Mouse (Mus musculus) heart, adult 8-10 months (tissue): ENCODE data around the gene Ephb1. TPM values are rescaled to one million over a fixed set of nuclear protein-coding genes. Genes with fewer than 3 reads are reported as not detected.

Experiments used
- DNase-seq: peaks from one replicate; pipeline ENCODE4 v3.0.0; 2022; ENCODE audit warnings: low spot score
- microRNA-seq: library from miRNA; unstranded; fragments of <30 nt; microRNA quantifications from one replicate; pipeline ENCODE4 v1.2.0, GENCODE M21; 2022
- total RNA-seq, 4 experiments: library from RNA; stranded (reverse); gene quantifications; 2 replicates each; pipeline ENCODE4 v1.2.4; 2022

Ephb1 gene
- total RNA-seq, 4 experiments from 2014 or later: 21.2 to 26.3 (median 24.3) TPM

DNA sequence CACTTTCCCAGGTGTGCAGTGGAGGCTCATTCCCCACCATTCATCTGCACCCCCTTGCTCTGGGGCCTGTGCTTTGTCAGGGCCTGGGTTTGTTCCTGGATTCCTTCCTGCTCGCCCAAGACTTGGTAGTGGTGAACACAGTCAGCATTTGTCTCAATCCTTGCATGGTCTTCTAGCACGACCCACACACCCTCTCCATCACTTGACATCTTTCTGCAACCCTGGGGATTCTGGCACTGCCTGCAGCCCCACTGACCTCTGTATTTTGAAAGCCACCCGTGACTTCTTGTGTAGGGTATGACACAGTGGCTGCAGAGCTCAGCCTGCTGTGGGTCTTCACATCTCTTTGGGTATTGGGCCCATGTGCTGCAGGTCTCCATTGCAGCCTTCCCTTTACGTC is 435.7 kb downstream of the Ephb1 start:
- DNase-seq: no peak

DNA sequence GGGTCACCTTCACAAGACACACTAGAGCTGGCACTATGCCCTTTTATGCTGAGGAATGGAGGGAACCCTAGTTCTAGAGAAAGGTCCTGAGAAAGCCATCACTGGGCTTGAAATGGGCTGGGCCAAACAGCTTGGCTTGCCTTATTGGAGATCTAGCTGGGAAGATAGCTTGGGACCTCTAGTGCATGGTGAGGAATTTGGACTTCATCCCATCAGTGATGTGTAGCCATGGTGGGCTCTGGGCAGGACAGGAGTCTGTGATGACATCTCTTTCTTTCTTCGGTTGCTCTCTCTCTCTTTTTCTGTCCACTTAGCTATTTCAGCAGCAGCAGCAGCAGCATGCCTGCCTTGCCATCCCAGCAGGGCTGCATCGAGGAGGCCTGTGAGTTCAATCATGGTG is 439.4 kb downstream of the Ephb1 start:
- DNase-seq: no peak

DNA sequence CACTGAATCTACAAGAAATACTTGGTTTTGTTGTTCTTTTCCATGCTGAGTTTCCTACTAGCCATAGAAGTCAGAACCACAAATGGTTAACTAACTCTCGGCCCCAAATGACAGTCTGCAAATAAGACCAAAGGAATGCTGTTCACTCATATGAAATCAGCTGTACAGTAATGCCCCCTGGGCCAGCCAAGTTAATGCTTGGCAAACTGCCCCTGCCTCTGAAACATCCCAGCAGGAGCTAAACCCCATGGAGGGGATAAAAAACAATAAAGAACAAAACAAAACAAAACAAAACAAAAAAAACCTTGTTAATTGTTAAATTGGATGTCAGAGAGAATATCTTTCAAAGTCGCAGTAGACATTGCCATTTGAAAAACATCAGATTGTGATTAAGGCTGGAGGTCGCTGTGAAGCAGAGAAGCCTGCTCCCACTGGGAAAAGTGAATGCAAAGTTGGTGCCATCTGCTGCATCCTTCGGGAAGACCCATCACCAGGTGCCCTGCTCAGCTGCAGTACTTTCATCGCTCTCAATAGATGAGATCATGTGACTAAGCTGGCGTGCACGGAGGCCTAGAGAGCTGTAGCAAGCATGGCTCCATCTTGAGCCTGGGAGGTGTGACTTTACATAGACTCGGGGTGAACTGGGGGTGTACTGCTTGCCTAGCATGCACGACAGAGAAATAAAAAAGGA is 443.2 kb downstream of the Ephb1 start:
- DNase-seq: no peak

DNA sequence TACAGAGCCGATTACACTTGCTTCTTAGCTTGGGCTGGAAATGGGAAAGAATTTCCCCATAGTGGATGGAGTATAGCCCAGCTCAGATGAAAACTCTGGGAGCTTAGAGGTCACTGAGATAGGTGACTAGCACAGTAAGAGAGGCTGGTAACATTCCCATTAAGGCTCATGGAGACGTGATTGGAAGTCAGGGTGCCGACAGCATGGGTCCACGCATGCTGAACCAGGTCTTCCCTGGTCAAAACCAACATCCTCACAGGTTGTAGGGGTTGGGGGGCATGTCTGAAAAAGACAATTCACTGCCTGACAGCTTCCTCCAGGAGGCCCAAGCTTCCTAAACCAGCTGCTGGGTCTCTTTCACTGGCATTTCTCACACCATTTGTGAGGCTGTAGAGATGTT is 445.0 kb downstream of the Ephb1 start:
- no peak for DNase-seq

DNA sequence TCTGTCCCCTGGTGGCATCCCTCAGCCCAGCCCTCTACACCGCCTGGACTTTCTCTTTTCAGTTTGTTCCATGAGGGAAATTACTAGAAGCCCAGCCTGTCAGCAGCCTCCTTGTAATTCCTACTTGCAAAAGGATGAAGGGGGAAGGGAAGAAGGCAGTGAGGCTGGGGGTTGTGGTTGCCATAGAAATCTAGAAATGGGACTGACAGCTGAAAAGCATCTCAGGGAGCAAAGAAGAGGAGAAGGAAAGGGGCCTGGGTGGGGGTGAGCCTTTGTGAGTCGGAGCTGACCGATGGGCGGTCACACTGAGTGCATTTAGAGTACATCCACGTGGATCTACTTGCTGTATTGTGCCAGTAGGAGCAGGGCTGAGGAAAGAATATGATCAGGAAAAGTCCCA is 445.6 kb downstream of the Ephb1 start:
- no peak for DNase-seq

DNA sequence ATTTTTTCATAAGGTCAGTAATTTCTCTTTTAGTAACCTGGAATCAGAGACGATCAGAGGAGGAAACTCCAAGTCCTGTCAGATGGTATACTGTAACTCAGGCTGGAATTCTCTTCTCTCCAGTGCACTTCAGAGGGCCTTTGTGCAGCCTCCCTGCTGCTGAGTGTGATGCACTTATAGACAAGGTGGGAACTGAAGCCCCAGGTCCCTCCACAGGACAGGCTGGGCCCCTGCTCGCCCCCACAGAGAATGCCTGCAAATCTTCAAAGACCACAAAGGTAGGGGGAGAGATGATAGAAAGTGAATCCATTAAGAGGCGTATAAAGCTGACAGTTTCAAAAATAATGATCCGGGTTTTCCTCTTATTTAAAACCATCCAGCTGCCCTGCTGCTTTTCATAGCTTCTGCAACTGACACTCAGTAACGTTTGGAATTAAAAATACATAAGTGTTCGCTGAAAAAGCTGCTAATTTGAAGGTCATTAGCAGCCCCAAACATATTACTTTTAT is 446.7 kb downstream of the Ephb1 start:
- no peak for DNase-seq

DNA sequence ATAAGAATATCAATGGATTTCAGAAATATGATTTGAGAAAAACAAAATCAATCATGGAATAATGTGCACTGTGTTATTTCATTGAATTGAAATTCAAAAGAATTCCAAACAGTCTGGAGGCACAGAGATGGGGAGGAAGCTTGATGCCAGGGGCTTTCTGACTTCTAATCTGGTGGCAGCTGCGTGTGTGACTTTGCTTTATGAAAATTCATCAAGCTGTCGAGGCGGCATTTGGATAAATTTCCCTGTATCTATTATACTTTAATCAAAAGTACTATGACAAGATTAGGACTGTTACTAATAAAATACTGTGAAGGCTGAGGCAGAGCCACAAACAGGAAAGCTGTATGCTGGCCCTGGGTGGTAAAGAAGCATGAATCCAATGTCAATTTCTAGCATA is 451.1 kb downstream of the Ephb1 start:
- DNase-seq: no peak

DNA sequence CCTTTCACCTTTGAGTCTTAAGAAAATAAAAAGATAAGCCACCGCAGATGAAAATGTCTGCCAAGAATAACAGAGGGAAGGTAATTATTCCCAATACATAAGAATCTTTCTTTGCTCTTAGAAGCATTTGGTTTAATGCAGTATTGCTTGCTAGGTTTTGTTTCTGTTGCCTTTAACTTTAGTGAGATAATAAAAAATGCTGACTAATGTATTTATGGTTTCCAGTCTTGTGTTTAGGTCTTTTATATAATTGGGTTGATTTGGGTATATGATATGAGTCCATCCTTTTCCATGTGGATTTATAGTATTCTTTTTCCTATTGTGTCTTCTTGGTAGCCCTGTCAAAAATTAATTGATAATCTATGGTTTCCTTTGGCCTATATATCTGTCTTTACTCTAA is 456.6 kb downstream of the Ephb1 start:
- no peak for DNase-seq

DNA sequence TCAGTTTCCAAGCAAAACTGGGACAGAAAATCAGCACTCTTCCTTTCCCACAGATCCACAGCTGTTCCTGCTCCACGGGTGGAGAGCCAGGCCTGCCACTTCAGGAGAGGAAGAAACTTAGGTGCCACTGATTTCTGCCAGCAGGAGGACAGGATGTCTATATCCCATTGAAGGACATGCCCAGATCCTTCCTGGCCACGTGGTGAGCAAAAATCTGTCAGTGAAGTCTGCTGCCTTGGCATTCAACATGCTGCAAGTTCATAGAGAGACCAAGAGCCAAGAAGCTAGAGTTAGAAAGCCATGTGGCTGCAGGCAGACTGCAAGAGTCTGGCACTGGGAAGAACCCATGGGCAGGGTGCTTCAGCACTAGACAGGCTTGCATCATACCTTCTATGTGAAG is 471.2 kb downstream of the Ephb1 start:
- no peak for DNase-seq

DNA sequence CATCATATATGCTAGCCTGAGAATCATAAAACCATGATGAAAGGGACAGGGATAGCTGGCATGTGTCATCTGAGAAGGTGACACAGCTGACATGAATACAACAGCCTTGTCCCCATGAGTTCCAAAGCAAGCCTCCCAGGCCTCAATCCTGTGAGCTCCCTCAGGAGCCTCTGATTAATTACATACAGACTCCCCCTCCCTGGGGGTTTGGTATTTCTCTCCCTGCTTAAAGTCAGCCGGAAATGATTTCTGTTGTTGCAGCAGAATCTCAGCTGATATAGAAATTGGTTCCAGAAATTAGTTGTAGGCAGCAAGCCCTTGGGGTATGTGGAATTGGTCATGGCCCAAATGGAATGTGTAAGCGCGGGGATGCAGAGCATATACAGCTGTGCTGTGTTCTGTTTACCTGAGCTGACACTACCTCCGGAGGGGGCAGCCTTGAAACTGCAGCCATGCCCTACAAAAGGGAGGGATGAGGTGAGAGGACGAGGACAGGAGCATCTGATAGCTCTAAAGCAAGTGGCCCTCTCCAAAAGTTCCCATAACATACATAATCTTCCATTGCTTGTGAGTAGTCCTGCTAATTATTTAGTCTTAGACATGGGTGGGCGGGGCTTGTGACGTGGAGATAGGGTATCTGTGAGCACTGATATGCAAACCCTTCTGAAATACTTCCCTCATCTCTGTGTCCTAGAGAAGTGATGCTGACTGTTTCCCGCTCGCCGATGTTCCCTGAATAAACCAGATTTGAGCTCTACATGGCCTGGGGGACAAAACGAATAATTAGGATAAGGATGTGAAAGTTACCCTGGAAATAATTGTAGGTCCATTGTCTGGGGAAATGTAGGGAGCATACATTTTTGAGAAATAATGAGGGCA is 477.1 kb downstream of the Ephb1 start:
- no peak for DNase-seq

DNA sequence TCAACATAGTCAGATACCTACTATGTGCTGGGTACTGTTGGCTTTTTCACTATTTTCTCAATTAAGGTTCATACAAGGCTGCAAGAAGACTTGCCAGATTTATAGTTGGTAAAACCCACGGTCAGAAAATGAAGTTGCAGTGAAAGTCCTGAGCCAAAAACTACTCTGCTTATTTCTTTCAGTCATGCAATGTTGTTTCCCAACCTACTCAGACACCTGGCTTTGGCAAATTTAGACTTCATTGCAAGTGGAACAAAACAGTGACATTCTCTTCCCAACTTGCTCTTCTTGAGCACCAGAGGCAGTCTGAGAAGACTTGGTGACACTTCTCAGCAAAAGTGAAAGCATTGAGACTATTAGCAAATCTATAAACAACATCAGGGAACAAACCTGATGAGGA is 479.2 kb downstream of the Ephb1 start:
- DNase-seq: no peak

Small RNA genes within 50 kb of the gene (microRNA-seq; reads per million reads assigned to microRNA genes)
- gene Mir7243: not detected

Other genes starting within 250 kb of the Ephb1 start
- 10 to 100 TPM; 12.0 to 21.0 (median 17.8) TPM for gene Ky, start 151.1 kb upstream of the Ephb1 start, total RNA-seq